Mouse (Mus musculus) MEL (cell line): Measurements from ENCODE around the gene Pappa2.

Source experiments
- CHD1 ChIP-seq: IDR thresholded peaks from 2 replicates; pipeline ENCODE4 v1.6.1; 2012; ENCODE audit warnings: low read depth, mild to moderate bottlenecking, inconsistent platforms, low read length, improper control_type of control experiment
- CTCF ChIP-seq, 3 experiments: IDR thresholded peaks in 2 of 3; conservative IDR thresholded peaks in 1 of 3; 2 replicates each; pipeline ENCODE4 v1.5.1; 2011 to 2012; ENCODE audit warnings: low read length in 3 of 3, low read depth in 2 of 3, mild to moderate bottlenecking in 2 of 3, improper control_type of control experiment in 1 of 3, inconsistent platforms in 1 of 3, mixed read lengths in 1 of 3, moderate library complexity in 1 of 3; ENCODE audit not compliant: control insufficient read depth in 1 of 3, insufficient read depth in 1 of 3, poor library complexity in 1 of 3, severe bottlenecking in 1 of 3
- EP300 ChIP-seq, 2 experiments: IDR thresholded peaks; 2 replicates each; pipeline ENCODE4 v1.6.1; 2011; ENCODE audit warnings: improper control_type of control experiment in 2 of 2, low read length in 2 of 2, low read depth in 1 of 2, mild to moderate bottlenecking in 1 of 2
- GABPA ChIP-seq: IDR thresholded peaks from 2 replicates; pipeline ENCODE4 v1.6.1; 2012; ENCODE audit warnings: low read depth, mild to moderate bottlenecking, inconsistent platforms, low read length, improper control_type of control experiment, moderate library complexity
- MYC ChIP-seq: IDR thresholded peaks from 2 replicates; pipeline ENCODE4 v1.6.1; 2011; ENCODE audit warnings: low read depth, mild to moderate bottlenecking, low read length, improper control_type of control experiment, moderate library complexity
- NELFE ChIP-seq: IDR thresholded peaks from 2 replicates; pipeline ENCODE4 v1.6.1; 2011; ENCODE audit warnings: low read depth, low read length, improper control_type of control experiment
- POLR2A ChIP-seq, 2 experiments: IDR thresholded peaks; 2 replicates each; pipeline ENCODE4 v1.6.1; 2011 to 2012; ENCODE audit warnings: low read length in 2 of 2, mild to moderate bottlenecking in 2 of 2, control low read depth in 1 of 2, improper control_type of control experiment in 1 of 2, low read depth in 1 of 2, moderate library complexity in 1 of 2; ENCODE audit not compliant: control insufficient read depth in 1 of 2, insufficient read depth in 1 of 2, poor library complexity in 1 of 2
- RCOR1 ChIP-seq: IDR thresholded peaks from 2 replicates; pipeline ENCODE4 v1.6.1; 2012; ENCODE audit warnings: low read depth, mild to moderate bottlenecking, inconsistent platforms, low read length, improper control_type of control experiment
- SIN3A ChIP-seq: IDR thresholded peaks from 2 replicates; pipeline ENCODE4 v1.6.1; 2012; ENCODE audit warnings: low read length, improper control_type of control experiment, inconsistent platforms
- USF1 ChIP-seq: IDR thresholded peaks from 2 replicates; pipeline ENCODE4 v1.6.1; 2014; ENCODE audit warnings: low read depth, mild to moderate bottlenecking, inconsistent platforms, low read length, improper control_type of control experiment, moderate library complexity

DNA sequence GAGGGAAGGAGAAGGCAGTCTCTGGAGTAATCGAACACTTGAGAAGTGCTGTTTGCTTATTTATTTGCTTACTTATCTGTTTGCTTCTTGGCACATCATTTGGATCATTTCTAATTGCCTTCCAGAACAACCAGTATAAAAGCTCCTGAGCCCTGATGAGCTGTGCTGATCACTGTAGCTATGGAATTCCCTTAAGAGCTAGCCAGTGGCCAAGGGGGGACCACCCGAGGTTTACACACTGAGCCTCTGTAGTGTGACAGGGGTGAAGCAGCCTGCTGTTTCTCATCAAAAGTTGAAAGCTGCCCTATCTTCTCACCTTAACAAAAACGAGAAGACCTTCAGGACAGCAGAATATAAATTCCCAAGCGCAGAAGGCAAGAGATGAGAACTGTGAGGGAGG is 35.4 kb downstream of the Pappa2 start:
- TF ChIP-seq SIN3A, result no peak
- no peak for TF ChIP-seq GABPA
- TF ChIP-seq CTCF (IDR thresholded peaks at IDR 0.05 in 2 of 3, conservative IDR thresholded peaks at IDR 0.05 in 1 of 3; ENCODE audit: control insufficient read depth in 1 of 3, insufficient read depth in 1 of 3, low read depth in 2 of 3, low read length in 3 of 3, poor library complexity in 1 of 3, severe bottlenecking in 1 of 3), result no peak
- TF ChIP-seq CHD1, result no peak
- TF ChIP-seq EP300 (IDR thresholded peaks at IDR 0.05; ENCODE audit: low read depth in 1 of 2, low read length in 2 of 2), result no peak
- TF ChIP-seq NELFE, result no peak
- no peak for TF ChIP-seq POLR2A (IDR thresholded peaks at IDR 0.05; ENCODE audit: control insufficient read depth in 1 of 2, insufficient read depth in 1 of 2, low read depth in 1 of 2, low read length in 2 of 2, poor library complexity in 1 of 2)
- no peak for TF ChIP-seq MYC
- no peak for TF ChIP-seq USF1
- TF ChIP-seq RCOR1, result no peak
